Mouse (Mus musculus): ENCODE measurements at regions not wholly inside any gene's neighbourhood (a gene's known extent, or its start where the extent isn't known, plus 50 kb on each side); places are given as distances from the start of the nearest gene placed in this dataset.

GRCm38 (mm10) chr16:29728769-29729481 lies 149.8 kb downstream of the Opa1 start:
- Histone ChIP-seq H3K27ac (replicated peaks) (no peak overlapping the region), H3K27me3 (replicated peaks) (peaks cover 84% of the 10 kb centered on the region), H3K4me2 (no peak overlapping the region; the same call in 1 of the 2 replicates), H3K4me3 (replicated peaks) (no peak overlapping the region), H3K9ac (replicated peaks) (no peak overlapping the region), H3K4me1 (peaks cover 20% of the 10 kb centered on the region), H3K36me3 (no peaks in the 10 kb centered on the region), H3K9me3 (replicated peaks) (no peaks in the 10 kb centered on the region)
- WGBS: 16% methylated on average over 10 of the region's 10 CpGs
- ATAC-seq (ENCODE audit: low FRiP score): no peak

GRCm38 (mm10) chr16:29730010-29730409 lies 150.9 kb downstream of the Opa1 start:
- no peak overlapping the region for H3K27ac ChIP-seq (replicated peaks)
- no peak for ATAC-seq (ENCODE audit: low FRiP score)
- H3K27me3 ChIP-seq (replicated peaks): peaks cover 78% of the 10 kb centered on the region
- WGBS: 30% methylated on average over 5 of the region's 5 CpGs
- H3K9ac ChIP-seq (replicated peaks): no peak overlapping the region
- H3K9me3 ChIP-seq (replicated peaks): no peaks in the 10 kb centered on the region
- H3K4me3 ChIP-seq (replicated peaks): no peak overlapping the region
- H3K4me1 ChIP-seq: peaks cover 25% of the 10 kb centered on the region
- H3K4me2 ChIP-seq: no peak overlapping the region
- no peaks in the 10 kb centered on the region for H3K36me3 ChIP-seq

GRCm38 (mm10) chr16:29732889-29733288 lies 153.8 kb downstream of the Opa1 start:
- no peak overlapping the region for H3K4me2 ChIP-seq
- ATAC-seq (ENCODE audit: low FRiP score): no peak
- H3K9ac ChIP-seq (replicated peaks): no peak overlapping the region
- H3K4me3 ChIP-seq (replicated peaks): no peak overlapping the region
- no peaks in the 10 kb centered on the region for H3K36me3 ChIP-seq
- H3K27ac ChIP-seq (replicated peaks): no peak overlapping the region
- peaks cover 26% of the 10 kb centered on the region for H3K4me1 ChIP-seq
- WGBS: 81% methylated on average over 1 of the region's 1 CpGs
- H3K9me3 ChIP-seq (replicated peaks): no peaks in the 10 kb centered on the region
- peaks cover 68% of the 10 kb centered on the region for H3K27me3 ChIP-seq (replicated peaks)

GRCm38 (mm10) chr16:29733847-29734246 lies 154.7 kb downstream of the Opa1 start:
- no peak overlapping the region for H3K4me3 ChIP-seq (replicated peaks)
- WGBS: 81% methylated on average over 10 of the region's 10 CpGs
- H3K4me1 ChIP-seq: peaks cover 24% of the 10 kb centered on the region
- no peak overlapping the region for H3K9ac ChIP-seq (replicated peaks)
- H3K4me2 ChIP-seq: no peak overlapping the region
- H3K27me3 ChIP-seq (replicated peaks): peaks cover 63% of the 10 kb centered on the region
- H3K27ac ChIP-seq (replicated peaks): no peak overlapping the region
- H3K9me3 ChIP-seq (replicated peaks): no peaks in the 10 kb centered on the region
- H3K36me3 ChIP-seq: no peaks in the 10 kb centered on the region
- no peak for ATAC-seq (ENCODE audit: low FRiP score)

- Histone ChIP-seq H3K4me2 (peak overlapping the region; percentile 29; the same call in 1 of the 2 replicates), H3K27me3 (replicated peaks) (peaks cover 67% of the 10 kb centered on the region), H3K36me3 (no peaks in the 10 kb centered on the region), H3K9ac (replicated peaks) (no peak overlapping the region), H3K4me3 (replicated peaks) (no peak overlapping the region), H3K27ac (replicated peaks) (peak overlapping the region; percentile 33), H3K4me1 (peaks cover 19% of the 10 kb centered on the region), H3K9me3 (replicated peaks) (no peaks in the 10 kb centered on the region)
- ATAC-seq (ENCODE audit: low FRiP score): peak; percentile 71
- WGBS: 7% methylated on average over 1 of the region's 1 CpGs
Observed at GRCm38 (mm10) chr16:29734324-29734723, 155.2 kb downstream of the Opa1 start.

GRCm38 (mm10) chr16:29734738-29735250 lies 155.7 kb downstream of the Opa1 start:
- H3K27ac ChIP-seq (replicated peaks): peak overlapping the region; percentile 33
- peaks cover 66% of the 10 kb centered on the region for H3K27me3 ChIP-seq (replicated peaks)
- ATAC-seq (ENCODE audit: low FRiP score): peak; percentile 75
- H3K36me3 ChIP-seq: no peaks in the 10 kb centered on the region
- H3K4me1 ChIP-seq: peaks cover 19% of the 10 kb centered on the region
- 8% methylated on average over 12 of the region's 12 CpGs for WGBS
- no peaks in the 10 kb centered on the region for H3K9me3 ChIP-seq (replicated peaks)
- H3K4me2 ChIP-seq: peak overlapping the region; percentile 29
- no peak overlapping the region for H3K9ac ChIP-seq (replicated peaks)
- no peak overlapping the region for H3K4me3 ChIP-seq (replicated peaks)

- no peaks in the 10 kb centered on the region for H3K9me3 ChIP-seq (replicated peaks)
- 16% methylated on average over 12 of the region's 12 CpGs for WGBS
- H3K27ac ChIP-seq (replicated peaks): no peak overlapping the region
- H3K4me3 ChIP-seq (replicated peaks): no peak overlapping the region
- peak overlapping the region; percentile 29; the same call in 1 of the 2 replicates for H3K4me2 ChIP-seq
- no peak overlapping the region for H3K9ac ChIP-seq (replicated peaks)
- no peaks in the 10 kb centered on the region for H3K36me3 ChIP-seq
- peaks cover 65% of the 10 kb centered on the region for H3K27me3 ChIP-seq (replicated peaks)
- 0 out of 2 replicates have a peak, but pooled peaks have one; percentile 13 for ATAC-seq (ENCODE audit: low FRiP score)
- peaks cover 19% of the 10 kb centered on the region for H3K4me1 ChIP-seq
Observed at GRCm38 (mm10) chr16:29735371-29736008, 156.4 kb downstream of the Opa1 start.

GRCm38 (mm10) chr16:29736211-29736610 lies 157.1 kb downstream of the Opa1 start:
- 65% methylated on average over 9 of the region's 9 CpGs for WGBS
- Histone ChIP-seq H3K27me3 (replicated peaks) (peaks cover 60% of the 10 kb centered on the region), H3K4me3 (replicated peaks) (no peak overlapping the region), H3K9ac (replicated peaks) (no peak overlapping the region), H3K4me2 (no peak overlapping the region), H3K36me3 (no peaks in the 10 kb centered on the region), H3K4me1 (peaks cover 19% of the 10 kb centered on the region), H3K27ac (replicated peaks) (no peak overlapping the region), H3K9me3 (replicated peaks) (no peaks in the 10 kb centered on the region)
- no peak for ATAC-seq (ENCODE audit: low FRiP score)

- Histone ChIP-seq H3K27me3 (replicated peaks) (peaks cover 43% of the 10 kb centered on the region), H3K9me3 (replicated peaks) (no peaks in the 10 kb centered on the region), H3K27ac (replicated peaks) (no peak overlapping the region), H3K9ac (replicated peaks) (no peak overlapping the region), H3K4me1 (peaks cover 25% of the 10 kb centered on the region), H3K36me3 (no peaks in the 10 kb centered on the region), H3K4me2 (no peak overlapping the region), H3K4me3 (replicated peaks) (no peak overlapping the region)
- WGBS: 94% methylated on average over 9 of the region's 9 CpGs
- no peak for ATAC-seq (ENCODE audit: low FRiP score)
Observed at GRCm38 (mm10) chr16:29738075-29738474, 158.9 kb downstream of the Opa1 start.

- Histone ChIP-seq H3K4me1 (peaks cover 8% of the 10 kb centered on the region), H3K9me3 (replicated peaks) (no peaks in the 10 kb centered on the region), H3K4me2 (no peak overlapping the region), H3K27ac (replicated peaks) (no peak overlapping the region), H3K27me3 (replicated peaks) (peaks cover 18% of the 10 kb centered on the region), H3K36me3 (no peaks in the 10 kb centered on the region), H3K4me3 (replicated peaks) (no peak overlapping the region), H3K9ac (replicated peaks) (no peak overlapping the region)
- no peak for ATAC-seq (ENCODE audit: low FRiP score)
- WGBS: 48% methylated on average over 14 of the region's 14 CpGs
Observed at GRCm38 (mm10) chr16:29742497-29743230, 163.5 kb downstream of the Opa1 start.

- Histone ChIP-seq H3K27ac (replicated peaks) (no peak overlapping the region), H3K9ac (replicated peaks) (no peak overlapping the region), H3K4me2 (no peak overlapping the region), H3K27me3 (replicated peaks) (peaks cover 3% of the 10 kb centered on the region), H3K9me3 (replicated peaks) (no peaks in the 10 kb centered on the region), H3K4me1 (peaks cover 8% of the 10 kb centered on the region), H3K36me3 (no peaks in the 10 kb centered on the region), H3K4me3 (replicated peaks) (no peak overlapping the region)
- no peak for ATAC-seq (ENCODE audit: low FRiP score)
- 88% methylated on average over 5 of the region's 5 CpGs for WGBS
Observed at GRCm38 (mm10) chr16:29745486-29745885, 166.4 kb downstream of the Opa1 start.

All from neural tube, embryonic 15.5 days (tissue).